Mouse (Mus musculus) bone marrow, adult 2 months (tissue): Measurements from ENCODE around the gene 1700013G24Rik. TPM values are rescaled to one million over a fixed set of nuclear protein-coding genes. Genes with fewer than 3 reads are reported as not detected.

ENCODE experiments used
- H3K27ac ChIP-seq: fragments of 200-500 bp; 2 replicates; pipeline ENCODE4 v1.5.1; 2012; ENCODE audit warnings: low read depth, mild to moderate bottlenecking, control low read depth, inconsistent platforms, low read length; ENCODE audit not compliant: control insufficient read depth, poor library complexity, insufficient read depth
- H3K4me1 ChIP-seq: fragments of 200-500 bp; 2 replicates; pipeline ENCODE4 v1.6.1; 2011; ENCODE audit warnings: low read length; ENCODE audit not compliant: control insufficient read depth, insufficient read depth
- H3K4me3 ChIP-seq: fragments of 200-500 bp; replicated peaks from 2 replicates; pipeline ENCODE3; 2011; ENCODE audit warnings: mild to moderate bottlenecking, low read depth, low read length, control low read depth; ENCODE audit not compliant: control insufficient read depth
- CTCF ChIP-seq: fragments of 200-500 bp; IDR thresholded peaks from 2 replicates; pipeline ENCODE4 v1.5.1; 2011; ENCODE audit warnings: low read length, control low read depth; ENCODE audit not compliant: control insufficient read depth, insufficient read depth
- POLR2A ChIP-seq: fragments of 200-500 bp; IDR thresholded peaks from 2 replicates; pipeline ENCODE4 v1.6.1; 2011; ENCODE audit warnings: low read depth, mild to moderate bottlenecking, control low read depth, low read length, borderline replicate concordance; ENCODE audit not compliant: control insufficient read depth
- WGBS: fragments of 180-500 bp; shearing (Covaris S2); methylation state at CpG from one replicate; pipeline ENCODE4 v1.1.7; 2018; 5-methylcytosine and 5-hydroxymethylcytosine counted together
- polyA plus RNA-seq: library from polyadenylated mRNA; stranded (reverse); fragments of >200 nt; gene quantifications from 2 replicates; pipeline ENCODE4 v1.2.4, GENCODE M21; 2011; ENCODE audit warnings: low replicate concordance; ENCODE audit not compliant: missing spikeins, insufficient read depth, insufficient read length

Gene 1700013G24Rik
- polyA plus RNA-seq, 1 experiment: not detected

DNA sequence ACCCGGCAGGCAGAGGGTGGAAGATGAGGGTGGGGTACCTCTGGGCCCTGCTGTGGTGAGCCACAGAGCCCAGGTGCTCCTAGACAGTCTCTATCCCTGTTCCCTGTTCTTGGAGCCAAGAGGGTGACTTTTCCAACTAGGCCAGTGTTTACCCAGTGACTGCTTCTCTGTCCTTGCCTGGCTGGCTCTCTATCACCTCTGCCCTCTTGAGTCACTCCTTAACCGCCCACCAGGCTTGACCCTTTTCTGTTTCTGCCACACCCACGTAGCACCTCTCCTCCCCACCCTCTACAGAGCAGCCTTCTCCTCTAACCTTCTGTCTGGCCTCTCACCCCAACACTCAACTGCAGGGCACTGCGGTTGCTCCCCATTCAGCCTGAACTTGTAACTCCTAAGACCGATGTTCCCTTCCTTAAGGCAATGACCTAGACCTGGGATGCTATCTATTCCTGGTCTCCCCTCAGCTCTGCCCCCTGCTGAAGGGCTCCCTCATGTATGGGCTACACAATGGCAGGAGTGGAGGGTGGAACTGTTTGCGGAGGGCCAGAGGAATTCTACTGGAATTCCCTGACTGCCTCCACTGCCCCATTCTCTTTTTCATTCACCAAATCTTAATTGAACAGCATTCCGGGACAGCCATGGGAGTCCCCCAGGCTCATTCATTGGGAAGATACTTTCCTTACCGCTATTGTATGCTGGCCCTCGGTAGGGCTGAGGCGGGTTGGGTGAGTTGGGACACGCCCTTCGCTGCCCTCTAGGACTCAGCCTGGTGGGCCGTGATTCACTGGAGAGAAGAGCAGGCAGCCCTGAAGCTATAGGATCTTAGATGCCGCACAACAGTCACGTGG lies 17.0 kb downstream of the 1700013G24Rik start:
- Histone ChIP-seq H3K4me3 (no peak overlapping the region), H3K27ac (no peak overlapping the region), H3K4me1 (no peaks in the 10 kb centered on the region)
- 78% methylated on average over 15 of the region's 15 CpGs for WGBS
- no peak for TF ChIP-seq POLR2A
- TF ChIP-seq CTCF: no peak

DNA sequence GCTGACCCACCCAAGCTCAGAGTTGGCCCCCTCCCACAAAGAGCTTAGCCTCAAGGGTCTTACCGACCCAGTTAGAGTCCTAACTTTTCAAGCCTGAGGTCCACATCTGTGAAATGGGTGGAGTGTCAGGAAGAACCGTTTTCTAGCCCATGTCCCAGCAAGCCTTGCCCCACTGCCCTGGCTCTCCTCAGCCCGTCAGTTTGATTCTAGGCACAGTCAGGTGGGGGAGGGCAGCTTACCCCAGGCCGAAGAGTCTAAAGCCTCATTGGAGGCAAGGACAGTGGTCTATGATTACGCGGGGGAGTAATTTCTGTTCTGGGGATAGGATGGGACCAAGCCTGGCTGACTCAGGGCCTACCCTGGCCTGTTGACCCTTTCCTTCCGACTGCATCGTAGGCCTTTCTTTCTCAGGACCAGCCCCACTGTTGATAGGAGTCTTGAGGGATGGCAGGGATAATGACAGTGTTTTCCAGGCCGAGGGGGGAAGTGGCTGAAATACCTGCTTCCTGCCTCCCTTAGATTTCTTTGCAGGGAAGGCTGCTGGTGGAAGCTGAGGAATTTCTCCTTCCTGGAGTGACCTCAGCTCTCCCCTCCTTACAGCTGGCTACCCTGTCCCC lies 17.7 kb downstream of the 1700013G24Rik start:
- Histone ChIP-seq H3K4me1 (no peaks in the 10 kb centered on the region), H3K27ac (no peak overlapping the region), H3K4me3 (no peak overlapping the region)
- TF ChIP-seq CTCF (no peak), POLR2A (no peak)
- 81% methylated on average over 9 of the region's 9 CpGs for WGBS

- Histone ChIP-seq H3K4me1 (no peaks in the 10 kb centered on the region), H3K4me3 (no peak overlapping the region), H3K27ac (no peak overlapping the region)
- WGBS: 74% methylated on average over 8 of the region's 8 CpGs
- TF ChIP-seq CTCF (no peak), POLR2A (no peak)
Observed at GRCm38 (mm10) chr4:137471326-137471725, 18.2 kb downstream of the 1700013G24Rik start.

DNA sequence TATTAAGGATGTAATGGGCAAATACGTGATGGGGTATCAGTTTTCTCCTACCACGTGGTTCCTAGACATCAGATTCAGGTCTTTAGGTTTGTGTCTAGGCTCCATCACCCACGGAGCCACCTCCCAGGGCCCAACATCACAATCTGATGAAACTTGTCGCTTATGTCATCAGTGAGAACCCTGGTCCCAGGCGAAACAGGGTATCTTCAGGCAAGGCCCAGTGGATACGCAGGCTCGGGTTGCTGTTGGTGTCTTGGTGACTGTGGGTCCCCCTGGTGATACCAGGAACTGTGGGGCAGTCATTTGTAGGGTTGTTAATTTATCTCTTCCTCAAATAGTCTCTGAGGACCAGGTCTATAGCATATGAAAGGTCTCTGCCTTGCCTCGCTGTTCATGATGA lies 20.2 kb downstream of the 1700013G24Rik start:
- Histone ChIP-seq H3K4me1 (no peaks in the 10 kb centered on the region), H3K4me3 (no peak overlapping the region), H3K27ac (no peak overlapping the region)
- TF ChIP-seq POLR2A (no peak), CTCF (no peak)
- 83% methylated on average over 8 of the region's 8 CpGs for WGBS

- WGBS: 81% methylated on average over 18 of the region's 18 CpGs
- Histone ChIP-seq H3K4me3 (no peak overlapping the region), H3K4me1 (no peaks in the 10 kb centered on the region), H3K27ac (no peak overlapping the region)
- TF ChIP-seq CTCF: no peak
- TF ChIP-seq POLR2A: no peak
Observed at GRCm38 (mm10) chr4:137473701-137474388, 20.8 kb downstream of the 1700013G24Rik start.

- H3K4me3 ChIP-seq: no peak overlapping the region
- H3K27ac ChIP-seq: no peak overlapping the region
- no peak for TF ChIP-seq CTCF
- no peak for TF ChIP-seq POLR2A
- 86% methylated on average over 7 of the region's 7 CpGs for WGBS
- H3K4me1 ChIP-seq: no peaks in the 10 kb centered on the region
Observed at GRCm38 (mm10) chr4:137474694-137475093, 21.6 kb downstream of the 1700013G24Rik start.

DNA sequence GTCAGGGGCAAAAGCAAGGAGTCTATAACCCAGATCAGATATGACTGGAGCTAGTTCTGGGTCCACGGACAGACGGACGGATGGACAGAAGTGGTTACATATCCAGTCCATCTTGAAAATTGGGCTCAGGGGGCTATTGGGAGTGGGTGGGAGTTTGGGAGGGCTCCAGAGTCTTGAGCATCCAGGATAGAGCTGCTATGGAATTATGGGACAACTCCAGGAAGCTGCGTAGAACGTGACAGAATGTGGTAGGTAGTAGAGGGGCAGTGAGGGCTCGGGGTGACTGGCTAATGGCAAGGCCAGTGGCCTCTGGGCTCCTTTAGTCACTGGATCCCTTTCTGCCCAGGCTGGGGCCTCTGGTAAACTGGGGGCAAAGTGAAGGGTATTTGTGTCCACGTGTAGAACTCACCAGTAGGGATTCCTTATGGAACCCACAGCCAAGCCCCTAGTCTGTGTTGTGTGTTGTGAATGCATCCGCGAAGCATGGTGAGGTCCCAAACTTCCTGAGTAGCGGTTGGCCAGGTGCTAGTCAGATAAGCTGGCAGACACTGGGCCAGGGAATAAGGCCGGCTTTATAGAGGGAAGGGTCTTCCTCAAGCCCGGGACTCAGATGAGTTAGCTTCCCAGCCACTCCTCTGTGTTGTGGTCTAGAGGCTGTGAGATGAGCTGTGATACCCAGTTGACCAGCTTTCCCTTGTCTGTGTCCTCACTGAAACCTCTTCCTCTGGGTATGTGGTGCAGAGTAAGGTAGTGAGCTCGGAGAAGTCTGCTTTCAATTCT lies 22.4 kb downstream of the 1700013G24Rik start:
- H3K4me3 ChIP-seq: no peak overlapping the region
- no peak for TF ChIP-seq POLR2A
- no peak for TF ChIP-seq CTCF
- no peak overlapping the region for H3K27ac ChIP-seq
- 81% methylated on average over 13 of the region's 13 CpGs for WGBS
- H3K4me1 ChIP-seq: no peaks in the 10 kb centered on the region
